Mouse (Mus musculus) CH12.LX (cell line): Measurements from ENCODE around the gene 2010300C02Rik.

Experiments
- CTCF ChIP-seq, 2 experiments: IDR thresholded peaks in 1 of 2; conservative IDR thresholded peaks in 1 of 2; 2 replicates each; pipeline ENCODE4 v1.5.1; 2011 to 2012; ENCODE audit warnings: low read depth in 2 of 2, low read length in 2 of 2, improper control_type of control experiment in 1 of 2, inconsistent platforms in 1 of 2, mild to moderate bottlenecking in 1 of 2, moderate library complexity in 1 of 2
- HCFC1 ChIP-seq: IDR thresholded peaks from 2 replicates; pipeline ENCODE4 v1.6.1; 2012; ENCODE audit warnings: low read depth, mild to moderate bottlenecking, inconsistent platforms, low read length, improper control_type of control experiment
- MAFK ChIP-seq: IDR thresholded peaks from 2 replicates; pipeline ENCODE4 v1.6.1; 2011; ENCODE audit warnings: low read length, improper control_type of control experiment; ENCODE audit not compliant: insufficient replicate concordance
- POLR2A ChIP-seq: IDR thresholded peaks from 2 replicates; pipeline ENCODE4 v1.6.1; 2011; ENCODE audit warnings: low read depth, mild to moderate bottlenecking, improper control_type of control experiment, low read length
- POLR2AphosphoS2 ChIP-seq: IDR thresholded peaks from 2 replicates; pipeline ENCODE4 v1.6.1; 2011; ENCODE audit warnings: low read depth, low read length, improper control_type of control experiment
- SIN3A ChIP-seq: IDR thresholded peaks from 2 replicates; pipeline ENCODE4 v1.6.1; 2012; ENCODE audit warnings: low read length, improper control_type of control experiment, inconsistent platforms
- TCF12 ChIP-seq: IDR thresholded peaks from 2 replicates; pipeline ENCODE4 v1.6.1; 2014; ENCODE audit warnings: low read depth, mild to moderate bottlenecking, inconsistent platforms, low read length, improper control_type of control experiment

- no peak for TF ChIP-seq CTCF (conservative IDR thresholded peaks at IDR 0.05 in 1 of 2, IDR thresholded peaks at IDR 0.05 in 1 of 2; ENCODE audit: low read depth in 2 of 2, low read length in 2 of 2)
- TF ChIP-seq SIN3A, result no peak
- no peak for TF ChIP-seq HCFC1
- no peak for TF ChIP-seq POLR2AphosphoS2
- no peak for TF ChIP-seq POLR2A
- TF ChIP-seq MAFK, result no peak
- no peak for TF ChIP-seq TCF12
Measured at GRCm38 (mm10) chr1:37616569-37616968, 103.3 kb downstream of the 2010300C02Rik start.
